Mouse (Mus musculus) liver, embryonic 15.5 days (tissue): ENCODE results near the gene Gm17467. TPM values are rescaled to one million over a fixed set of nuclear protein-coding genes. Genes with fewer than 3 reads are reported as not detected.
"Not testable (repeated sequence)": the region's sequence is repeated elsewhere in the genome, so short reads cannot be mapped to it uniquely, and the experiment has no call there.

Source experiments
- ATAC-seq: fragments of 200-750 bp; cut with Nextera tagmentation; 2 replicates; pipeline ENCODE4 v1.8.0; 2017; ENCODE audit warnings: moderate number of reproducible peaks, mild to moderate bottlenecking, moderate library complexity; ENCODE audit not compliant: insufficient read depth
- H3K27ac ChIP-seq: fragments of 300-500 bp; sonication (generic); replicated peaks from 2 replicates; pipeline ENCODE4 v1.5.1; 2015; ENCODE audit warnings: mild to moderate bottlenecking, inconsistent platforms
- H3K27me3 ChIP-seq: fragments of 300-500 bp; sonication (generic); 2 replicates; pipeline ENCODE4 v1.6.1; 2015; ENCODE audit warnings: mild to moderate bottlenecking, inconsistent platforms
- H3K36me3 ChIP-seq: fragments of 300-500 bp; sonication (generic); replicated peaks from 2 replicates; pipeline ENCODE4 v1.6.1; 2015; ENCODE audit warnings: moderate library complexity, mild to moderate bottlenecking, inconsistent platforms
- H3K4me1 ChIP-seq: fragments of 300-500 bp; sonication (generic); replicated peaks from 2 replicates; pipeline ENCODE4 v1.6.1; 2015; ENCODE audit warnings: inconsistent platforms
- H3K4me2 ChIP-seq: fragments of 300-500 bp; sonication (generic); 2 replicates; pipeline ENCODE4 v1.6.1; 2015; ENCODE audit warnings: moderate library complexity, mild to moderate bottlenecking, inconsistent platforms
- H3K4me3 ChIP-seq: fragments of 300-500 bp; sonication (generic); replicated peaks from 2 replicates; pipeline ENCODE4 v1.5.1; 2015; ENCODE audit warnings: mild to moderate bottlenecking, inconsistent platforms
- H3K9ac ChIP-seq: fragments of 300-500 bp; sonication (generic); 2 replicates; pipeline ENCODE4 v1.6.1; 2015; ENCODE audit warnings: moderate library complexity, mild to moderate bottlenecking, inconsistent platforms
- H3K9me3 ChIP-seq: fragments of 300-500 bp; sonication (generic); replicated peaks from 2 replicates; pipeline ENCODE4 v1.6.1; 2016; ENCODE audit warnings: inconsistent platforms
- WGBS: fragments of 180-500 bp; shearing (Covaris S2); methylation state at CpG from one replicate; pipeline ENCODE4 v1.1.7; 2015; ENCODE audit warnings: mixed read lengths; ENCODE audit not compliant: insufficient replicate concordance; 5-methylcytosine and 5-hydroxymethylcytosine counted together
- polyA plus RNA-seq: library from polyadenylated mRNA; unstranded; fragments of >200 nt; fragmentation: Nextera tagmentation; extraction: Ambion mirVana; gene quantifications from 2 replicates; pipeline ENCODE4 v1.2.1, GENCODE M21; 2015

The Gm17467 gene
- not detected in 2 replicates for polyA plus RNA-seq

GRCm38 (mm10) chrX:123704691-123705090, at the start of gene Gm17467:
TSS of gene Gm17467 (minus strand) at chrX:123704791.
- not testable (repeated sequence) for H3K4me1 ChIP-seq, H3K27me3 ChIP-seq, H3K9ac ChIP-seq, H3K4me2 ChIP-seq, H3K9me3 ChIP-seq, H3K4me3 ChIP-seq, H3K36me3 ChIP-seq, ATAC-seq, H3K27ac ChIP-seq
- WGBS, result no CpG with 5 or more reads among the region's 3 CpGs

Other genes starting within 250 kb of the Gm17467 start
- gene Cldn34c2, start 123.1 kb downstream of the Gm17467 start, polyA plus RNA-seq, result not detected in 2 replicates
- gene Cldn34c3, start 88.9 kb upstream of the Gm17467 start, polyA plus RNA-seq, result not detected in 2 replicates